19 mouse cellular contexts compared by ENCODE assay signal in the genomic region with DNA sequence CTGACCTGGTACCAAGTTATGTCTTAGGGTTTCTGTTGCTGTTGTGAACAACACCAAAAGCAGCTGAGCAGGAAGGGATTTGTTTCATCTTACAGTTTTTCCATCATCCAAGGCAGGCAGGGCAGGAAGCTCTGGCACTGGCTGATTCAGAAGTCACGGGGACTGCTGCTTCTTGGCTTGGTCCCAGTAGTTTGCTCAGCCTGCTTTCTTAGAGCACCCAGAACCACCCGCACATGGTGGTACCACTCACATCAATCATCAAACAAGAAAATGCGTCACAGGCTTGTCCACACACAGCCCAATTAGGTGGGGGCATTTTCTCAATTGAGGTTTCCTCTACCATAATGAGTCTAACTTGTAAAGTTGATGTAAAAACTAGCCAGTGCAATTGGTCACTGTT. TPM values are rescaled to one million over a fixed set of nuclear protein-coding genes. Genes with fewer than 3 reads are reported as not detected.
DNase-seq lines count a peak whose midpoint lies in the region; ATAC-seq and TF ChIP-seq lines count a peak whose summit lies in the region.
"Had no signal": no experiment of that assay in that cellular context is flagged by ENCODE, and none has a peak within 500 bp of the region (broad histone marks: within the 10 kb centered on the region; RNA-seq: fewer than 3 reads in every experiment).

No protein-coding gene starts in this region.

- H3K4me1 ChIP-seq in heart, embryonic 13.5 days: peaks cover 38% of the 10 kb centered on the region
- H3K4me1 ChIP-seq in kidney, embryonic 16.5 days (ENCODE audit: insufficient read depth, low read length): peaks cover 8% of the 10 kb centered on the region; the same call in 1 of the 2 replicates
- H3K4me1 ChIP-seq: hindbrain, embryonic 12.5 days had no signal

- H3K36me3 ChIP-seq in heart, embryonic 13.5 days: peaks cover 76% of the 10 kb centered on the region
- H3K36me3 ChIP-seq in kidney, embryonic 16.5 days (ENCODE audit: insufficient read depth, low read length): peaks cover 41% of the 10 kb centered on the region

- intact Hi-C loops in heart, postnatal 10 days (cut with DNase I): no loop called here
- intact Hi-C loops in left cerebral cortex, postnatal 25 days (cut with DNase I): no loop called here

- no peak overlapping the region for H3K9ac ChIP-seq in heart, embryonic 13.5 days
- no peak overlapping the region for H3K9ac ChIP-seq in kidney, embryonic 16.5 days (replicated peaks; ENCODE audit: low read length)
- H3K9ac ChIP-seq: embryonic facial prominence, embryonic 12.5 days; hindbrain, embryonic 12.5 days; lung, embryonic 14.5 days had no signal

- H3K27me3 ChIP-seq in heart, embryonic 13.5 days (replicated peaks): no peaks in the 10 kb centered on the region
- H3K27me3 ChIP-seq in kidney, embryonic 16.5 days (ENCODE audit: insufficient read depth, low read length): no peaks in the 10 kb centered on the region
- H3K27me3 ChIP-seq: embryonic facial prominence, embryonic 12.5 days; hindbrain, embryonic 12.5 days had no signal

- no peak for ATAC-seq in heart, embryonic 13.5 days (ENCODE audit: extremely low read depth, insufficient number of reproducible peaks, low FRiP score, low TSS enrichment)
- no peak for ATAC-seq in kidney, embryonic 16.5 days (ENCODE audit: low FRiP score, low TSS enrichment)
- ATAC-seq: intestine, postnatal 0 days; midbrain, embryonic 16.5 days had no signal

- no peak for TF ChIP-seq POLR2A in brain, embryonic 14.5 days (IDR thresholded peaks at IDR 0.05; ENCODE audit: borderline replicate concordance, extremely low read depth, insufficient read depth, insufficient read length, poor library complexity, severe bottlenecking)

- DNase-seq in cerebellum, postnatal 10 days: peak; percentile 52 to 54
- no peak for DNase-seq in cerebellum, adult 11 months
- no peak for DNase-seq in heart, postnatal 10 days
- peak; percentile 52 to 82 for DNase-seq in left cerebral cortex, postnatal 25 days (ENCODE audit: low spot score in 2 of 2)
- no peak for DNase-seq in left cerebral cortex, adult 8-10 months (ENCODE audit: low spot score in 2 of 2)
- DNase-seq in brain, embryonic 14.5 days (ENCODE audit: low read depth): peak; percentile 44
- DNase-seq: adrenal gland, postnatal 10 days; B cell, adult 2 months; kidney, postnatal 14 days; lung, embryonic 14.5 days; right cerebral cortex, postnatal 25 days; thymus, adult 18-20 months had no signal

- H3K27ac ChIP-seq in heart, embryonic 13.5 days (replicated peaks): peak overlapping the region; percentile 67; the same call in 1 of the 2 replicates
- no peak overlapping the region for H3K27ac ChIP-seq in kidney, embryonic 16.5 days (ENCODE audit: low read length)
- H3K27ac ChIP-seq: embryonic facial prominence, embryonic 12.5 days; forebrain, embryonic 10.5 days; hindbrain, embryonic 12.5 days had no signal

- no peaks in the 10 kb centered on the region for H3K9me3 ChIP-seq in heart, embryonic 13.5 days
- H3K9me3 ChIP-seq in kidney, embryonic 16.5 days (ENCODE audit: low read length): no peaks in the 10 kb centered on the region
- H3K9me3 ChIP-seq: embryonic facial prominence, embryonic 12.5 days; forebrain, embryonic 10.5 days; hindbrain, embryonic 12.5 days had no signal

- 57% methylated on average over 3 of the region's 3 CpGs for WGBS in heart, embryonic 13.5 days
- WGBS in kidney, embryonic 16.5 days: 81% methylated on average over 3 of the region's 3 CpGs

- no peak overlapping the region for H3K4me2 ChIP-seq in heart, embryonic 13.5 days
- H3K4me2 ChIP-seq in kidney, embryonic 16.5 days (replicated peaks; ENCODE audit: low read depth, low read length): no peak overlapping the region
- H3K4me2 ChIP-seq: embryonic facial prominence, embryonic 12.5 days; hindbrain, embryonic 12.5 days; lung, embryonic 14.5 days had no signal

- no peak overlapping the region for H3K4me3 ChIP-seq in heart, embryonic 13.5 days
- H3K4me3 ChIP-seq in kidney, embryonic 16.5 days (ENCODE audit: low read length): no peak overlapping the region
- H3K4me3 ChIP-seq: embryonic facial prominence, embryonic 12.5 days; forebrain, embryonic 10.5 days; hindbrain, embryonic 12.5 days had no signal

- TF ChIP-seq CTCF in brain, embryonic 14.5 days (IDR thresholded peaks at IDR 0.05; ENCODE audit: borderline replicate concordance, extremely low read depth, insufficient read depth, insufficient read length): no peak

RNA-seq across cellular contexts. Expression of a gene that starts 13.3 kb away (rescaled TPM):
- polyA plus RNA-seq in heart, embryonic 13.5 days (2015; fragmentation: Nextera tagmentation; extraction: Ambion mirVana): 21.7 and 23.9 TPM in 2 replicates
- total RNA-seq in heart, postnatal 10 days (2021): 10 to 100 TPM; 54.8 to 64.2 TPM
- total RNA-seq in left cerebral cortex, postnatal 25 days (2021): 100 to 1,000 TPM; 167 to 181 TPM
- 100 to 1,000 TPM; 137 to 168 (median 159) TPM for total RNA-seq in left cerebral cortex, adult 8-10 months (2022)
- polyA plus RNA-seq in brain, embryonic 14.5 days (2012; rRNA removed): 137 and 275 TPM in 2 replicates
- 22.6 and 23.1 TPM in 2 replicates for polyA plus RNA-seq in kidney, embryonic 16.5 days (2015; fragmentation: Nextera tagmentation; extraction: Ambion mirVana)

Comparison
In these comparisons a context has a peak if more than half of its experiments do, and no peak if none do; other contexts are left out.
1. DNase-seq: peak in cerebellum, postnatal 10 days (2 of 2), left cerebral cortex, postnatal 25 days (2 of 2) and brain, embryonic 14.5 days (single experiment); none in cerebellum, adult 11 months (single experiment), heart, postnatal 10 days (0 of 2) and left cerebral cortex, adult 8-10 months (0 of 2).